Mouse (Mus musculus) MEL (cell line): ENCODE measurements at regions not wholly inside any gene's neighbourhood (a gene's known extent, or its start where the extent isn't known, plus 50 kb on each side); places are given as distances from the start of the nearest gene placed in this dataset.

Source experiments
- MXI1 ChIP-seq: IDR thresholded peaks from 2 replicates; pipeline ENCODE4 v1.6.1; 2011; ENCODE audit warnings: mild to moderate bottlenecking, low read depth, low read length, improper control_type of control experiment
- POLR2A ChIP-seq, 2 experiments: IDR thresholded peaks; 2 replicates each; pipeline ENCODE4 v1.6.1; 2011 to 2012; ENCODE audit warnings: low read length in 2 of 2, mild to moderate bottlenecking in 2 of 2, control low read depth in 1 of 2, improper control_type of control experiment in 1 of 2, low read depth in 1 of 2, moderate library complexity in 1 of 2; ENCODE audit not compliant: control insufficient read depth in 1 of 2, insufficient read depth in 1 of 2, poor library complexity in 1 of 2
- ZKSCAN1 ChIP-seq: IDR thresholded peaks from 2 replicates; pipeline ENCODE4 v1.6.1; 2012; ENCODE audit warnings: low read depth, mild to moderate bottlenecking, inconsistent platforms, low read length, improper control_type of control experiment, moderate library complexity

DNA sequence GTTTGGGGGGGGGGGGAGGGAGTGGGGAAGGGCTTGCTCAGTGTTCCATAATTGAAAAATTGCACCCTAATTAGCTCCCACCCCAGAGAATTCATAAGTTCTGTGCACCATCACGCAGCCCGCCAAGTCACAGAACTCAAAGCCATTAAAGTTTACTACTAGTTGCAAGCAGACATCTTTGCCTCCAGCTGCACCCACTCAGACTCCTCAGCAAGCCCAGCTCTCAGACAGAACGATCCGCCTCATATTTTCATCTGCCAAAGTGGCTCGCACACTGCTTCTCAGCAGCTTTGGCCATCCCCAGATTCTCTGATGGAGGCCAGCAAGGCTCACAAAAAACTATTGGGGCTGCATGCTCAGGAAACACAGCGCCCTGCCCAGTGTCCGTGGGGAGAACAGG, 224.4 kb downstream of the Rplp1 start:
- TF ChIP-seq POLR2A (IDR thresholded peaks at IDR 0.05; ENCODE audit: control insufficient read depth in 1 of 2, insufficient read depth in 1 of 2, low read depth in 1 of 2, low read length in 2 of 2, poor library complexity in 1 of 2) (no peak), ZKSCAN1 (no peak), MXI1 (no peak)
